Mouse (Mus musculus) layer of hippocampus, adult 6 months (tissue): ENCODE data around the gene Pqlc3. TPM values are rescaled to one million over a fixed set of nuclear protein-coding genes. Genes with fewer than 3 reads are reported as not detected.

Source experiments
- long read RNA-seq, 2 experiments: library from polyadenylated mRNA; unstranded; transcript quantifications; one replicate each; pipeline ENCODE4 v2.0.0; 2019 to 2020
- polyA plus RNA-seq: library from polyadenylated mRNA; unstranded; fragments of <200 nt; fragmentation: Nextera tagmentation; gene quantifications from 2 replicates; pipeline ENCODE4 v1.2.3, GENCODE M21; 2021

Gene Pqlc3
- polyA plus RNA-seq, result 0.98 and 2.6 TPM in 2 replicates
- long read RNA-seq, experiment 1, partial matches to known transcripts, result 0 of 2 reads
- long read RNA-seq, experiment 1, other reads (novel, unspliced or antisense), result 0 of 2 reads
- long read RNA-seq, experiment 2, partial matches to known transcripts, result 0 of 2 reads
- long read RNA-seq, experiment 2, other reads (novel, unspliced or antisense), result 0 of 2 reads

DNA sequence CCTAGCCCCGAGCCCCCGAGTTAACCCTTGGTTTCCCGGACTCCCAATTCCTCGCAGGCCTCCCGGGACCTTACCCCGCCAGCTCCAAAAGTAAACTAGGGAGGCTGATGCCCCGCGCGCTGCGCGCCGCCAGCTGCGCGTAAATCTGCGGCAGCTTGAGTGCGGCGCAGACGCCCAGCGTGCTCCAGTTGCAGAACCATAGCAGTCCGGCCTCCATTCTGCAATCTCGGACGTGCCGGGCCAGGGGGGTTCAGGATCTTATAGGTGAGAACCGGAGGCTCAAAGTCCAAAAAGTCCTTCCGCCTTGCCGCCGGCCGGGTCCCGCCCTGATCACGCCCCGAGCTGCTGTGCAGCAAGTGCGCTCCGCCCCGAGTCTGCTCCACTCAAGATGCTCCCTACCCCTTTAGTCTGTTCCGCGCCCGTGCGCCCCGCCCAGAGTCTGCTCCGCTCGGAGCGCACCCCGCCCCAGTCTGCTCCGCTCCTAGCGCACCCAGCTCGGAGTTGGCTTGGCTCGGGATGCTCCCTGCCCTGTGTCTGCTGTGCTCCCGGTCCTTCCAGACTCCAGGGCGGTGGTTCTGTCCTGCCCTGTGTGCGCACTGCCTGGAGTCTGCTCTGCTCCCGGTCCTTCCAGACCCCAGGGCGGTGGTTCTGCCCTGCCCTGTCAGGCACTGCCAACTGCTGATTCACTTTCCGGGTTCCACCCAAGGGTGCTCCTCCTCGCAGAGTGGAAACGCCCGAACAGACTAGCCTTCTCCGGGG, at the start of gene Pqlc3:
Gene Pqlc3 (minus strand): TSS at position 670 of the 759 bp plus-strand sequence.

DNA sequence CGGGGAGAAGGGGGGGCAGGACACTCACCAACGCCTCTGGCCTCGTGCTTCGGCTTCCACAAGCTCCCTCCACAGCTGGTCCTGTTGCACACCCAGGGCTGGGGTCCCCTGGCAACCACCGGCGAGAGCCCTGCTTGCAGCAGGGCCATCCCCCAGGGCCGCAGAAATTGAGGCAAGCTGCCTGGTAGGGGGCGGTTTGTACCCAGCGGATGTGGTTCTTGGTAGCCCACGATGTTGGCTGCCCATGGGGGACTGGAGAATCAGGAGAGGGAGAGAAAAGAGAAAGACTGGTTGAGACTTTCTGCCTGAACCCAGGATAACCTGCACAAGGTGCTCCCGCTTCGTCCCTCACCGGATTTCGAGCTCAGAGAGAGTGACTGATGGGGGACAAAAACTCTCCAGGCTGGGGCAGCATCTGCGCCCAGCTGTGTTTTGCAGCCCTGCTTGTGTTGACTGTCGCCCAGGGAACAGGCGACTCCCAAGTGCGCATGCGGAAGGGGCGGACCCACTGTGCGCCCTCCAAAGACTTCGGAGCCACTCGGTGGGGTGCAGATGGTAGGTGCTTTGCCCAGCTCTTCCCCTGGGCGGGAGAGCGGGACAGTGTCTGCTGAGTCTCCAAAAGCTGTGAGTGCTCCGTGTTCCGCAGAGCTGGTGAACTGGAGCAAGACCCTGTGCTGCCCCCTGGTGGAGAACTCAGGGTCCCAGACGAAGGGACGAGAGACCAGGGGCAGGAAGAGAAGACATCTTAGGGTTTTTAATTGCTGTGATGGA, 11.1 kb upstream of the Pqlc3 start, which contains the start of gene 2410004P03Rik:
Gene 2410004P03Rik (minus strand): TSS at position 628 of the 771 bp plus-strand sequence.

Other genes with a start within 250 kb of the Pqlc3 start
- 0.05 and 0.35 TPM in 2 replicates for gene Greb1, start 199.5 kb downstream of the Pqlc3 start, polyA plus RNA-seq
- 5.7 and 6.8 TPM in 2 replicates for gene E2f6, start 189.4 kb downstream of the Pqlc3 start, polyA plus RNA-seq
- 13.0 and 14.1 TPM in 2 replicates for gene Rock2, start 105.5 kb downstream of the Pqlc3 start, polyA plus RNA-seq
- gene 2410004P03Rik, start 11.3 kb upstream of the Pqlc3 start, polyA plus RNA-seq, result 4.8 and 7.0 TPM in 2 replicates
- 16.2 and 18.7 TPM in 2 replicates for gene Kcnf1, start 176.5 kb upstream of the Pqlc3 start, polyA plus RNA-seq